Mouse (Mus musculus) stomach, postnatal 0 days (tissue): ENCODE data around the gene Rest. TPM values are rescaled to one million over a fixed set of nuclear protein-coding genes. Genes with fewer than 3 reads are reported as not detected.

Source experiments
- ATAC-seq: fragments of 200-750 bp; cut with Nextera tagmentation; 2 replicates; pipeline ENCODE4 v1.8.0; 2017; ENCODE audit not compliant: low FRiP score, low TSS enrichment
- DNase-seq: peaks from one replicate; pipeline ENCODE4 v3.0.0-alpha.2; 2016; ENCODE audit warnings: low spot score
- H3K27ac ChIP-seq: fragments of 300-500 bp; sonication (generic); replicated peaks from 2 replicates; pipeline ENCODE4 v1.5.1; 2014; ENCODE audit warnings: mild to moderate bottlenecking, control low read depth
- H3K27me3 ChIP-seq: fragments of 300-500 bp; sonication (generic); 2 replicates; pipeline ENCODE4 v1.6.1; 2014; ENCODE audit warnings: low read length; ENCODE audit not compliant: control insufficient read depth, insufficient read depth
- H3K36me3 ChIP-seq: fragments of 300-500 bp; sonication (generic); 2 replicates; pipeline ENCODE4 v1.6.1; 2014; ENCODE audit warnings: low read length, mixed read lengths; ENCODE audit not compliant: control insufficient read depth, insufficient read depth
- H3K4me1 ChIP-seq: fragments of 300-500 bp; sonication (generic); replicated peaks from 2 replicates; pipeline ENCODE4 v1.6.1; 2014; ENCODE audit warnings: antibody characterized with exemption; ENCODE audit not compliant: control insufficient read depth, insufficient read depth
- H3K4me2 ChIP-seq: fragments of 300-500 bp; sonication (generic); replicated peaks from 2 replicates; pipeline ENCODE4 v1.6.1; 2014; ENCODE audit warnings: low read depth, mild to moderate bottlenecking, control low read depth, moderate library complexity
- H3K4me3 ChIP-seq: fragments of 300-500 bp; sonication (generic); 2 replicates; pipeline ENCODE4 v1.5.1; 2014; ENCODE audit warnings: low read depth, low read length, control low read depth
- H3K9ac ChIP-seq: fragments of 300-500 bp; sonication (generic); 2 replicates; pipeline ENCODE4 v1.6.1; 2014; ENCODE audit warnings: mild to moderate bottlenecking, low read length, control low read depth, mixed read lengths
- H3K9me3 ChIP-seq: fragments of 300-500 bp; sonication (generic); 2 replicates; pipeline ENCODE4 v1.6.1; 2016; ENCODE audit warnings: low read length; ENCODE audit not compliant: control insufficient read depth
- CTCF ChIP-seq: IDR thresholded peaks from 2 replicates; pipeline ENCODE4 v1.5.1; 2016; ENCODE audit warnings: antibody characterized with exemption, low read depth, mild to moderate bottlenecking, moderate library complexity
- EP300 ChIP-seq: optimal IDR thresholded peaks from 2 replicates; pipeline ENCODE3; 2016; ENCODE audit warnings: antibody characterized with exemption
- WGBS: fragments of 180-500 bp; shearing (Covaris S2); extraction: QIAGEN DNeasy Blood & Tissue Kit; methylation state at CpG from one replicate; pipeline ENCODE4 v1.1.7; 2014; 5-methylcytosine and 5-hydroxymethylcytosine counted together
- microRNA-seq: library from miRNA; unstranded; fragments of <30 nt; microRNA quantifications from one replicate; pipeline ENCODE4, GENCODE M21; 2016
- polyA plus RNA-seq: library from polyadenylated mRNA; unstranded; fragments of >200 nt; fragmentation: Nextera tagmentation; extraction: Ambion mirVana; gene quantifications from 2 replicates; pipeline ENCODE4 v1.2.1, GENCODE M21; 2015

Rest gene
- polyA plus RNA-seq, 1 experiment from 2014 or later: 12.5 TPM

DNA sequence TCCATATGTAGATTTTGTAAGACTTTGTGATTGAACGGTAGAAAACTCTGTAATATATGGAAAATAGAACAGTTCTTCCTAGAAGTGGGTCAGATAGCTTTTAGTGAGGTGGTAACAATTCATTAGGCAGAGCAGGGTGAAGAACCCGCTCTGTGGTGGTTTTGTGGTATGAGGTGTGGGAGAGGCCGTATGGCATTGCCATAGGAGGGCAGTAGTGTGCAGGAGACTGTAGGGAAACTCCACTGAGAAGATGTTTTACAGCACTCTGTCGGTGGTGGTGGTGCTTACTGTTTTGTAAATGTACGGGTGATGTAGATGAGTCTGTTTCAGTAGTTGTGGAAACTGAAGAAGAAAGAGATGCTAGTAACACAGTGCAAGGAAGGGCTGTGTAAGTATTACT, 64.9 kb downstream of the Rest start:
- no peak overlapping the region for H3K4me3 ChIP-seq
- TF ChIP-seq CTCF (peak; percentile 50), EP300 (no peak)
- WGBS: 77% methylated on average over 5 of the region's 5 CpGs
- H3K9me3 ChIP-seq: no peaks in the 10 kb centered on the region
- DNase-seq (no peak), ATAC-seq (no peak)
- H3K36me3 ChIP-seq: peaks cover 22% of the 10 kb centered on the region
- H3K4me1 ChIP-seq: no peaks in the 10 kb centered on the region
- no peak overlapping the region for H3K9ac ChIP-seq
- no peaks in the 10 kb centered on the region for H3K27me3 ChIP-seq
- H3K4me2 ChIP-seq: no peak overlapping the region
- H3K27ac ChIP-seq: no peak overlapping the region

Small RNA genes lying within 50 kb of the gene (microRNA-seq; reads per million reads assigned to microRNA genes)
- not detected for gene Mir5098

Other genes starting within 250 kb of the Rest start
- gene Thegl, start 249.5 kb upstream of the Rest start, polyA plus RNA-seq: 0.08 TPM in 1 of 2 replicates, not detected in the other
- 26.6 and 30.2 TPM in 2 replicates for gene Hopx, start 150.4 kb upstream of the Rest start, polyA plus RNA-seq
- 1.8 and 2.3 TPM in 2 replicates for gene Spink2, start 54.0 kb upstream of the Rest start, polyA plus RNA-seq
- 15.1 and 16.3 TPM in 2 replicates for gene Noa1, start 44.6 kb downstream of the Rest start, polyA plus RNA-seq
- gene Polr2b, start 44.7 kb downstream of the Rest start, polyA plus RNA-seq: 21.7 and 23.5 TPM in 2 replicates
- gene Igfbp7, start 142.6 kb downstream of the Rest start, polyA plus RNA-seq: 421 and 437 TPM in 2 replicates